Mouse (Mus musculus) ES-Bruce4 (cell line): Measurements from ENCODE around the gene AB124611. TPM values are rescaled to one million over a fixed set of nuclear protein-coding genes. Genes with fewer than 3 reads are reported as not detected.

Experiments
- H3K27ac ChIP-seq: 2 replicates; pipeline ENCODE4 v1.5.1; 2012; ENCODE audit warnings: low read length, inconsistent platforms; ENCODE audit not compliant: insufficient read depth
- H3K27me3 ChIP-seq: 2 replicates; pipeline ENCODE4 v1.6.1; 2012; ENCODE audit warnings: mild to moderate bottlenecking, low read length, inconsistent platforms; ENCODE audit not compliant: control insufficient read depth, poor library complexity, insufficient read depth, severe bottlenecking
- H3K36me3 ChIP-seq: 2 replicates; pipeline ENCODE4 v1.6.1; 2012; ENCODE audit warnings: inconsistent platforms, mild to moderate bottlenecking, low read length, moderate library complexity; ENCODE audit not compliant: control insufficient read depth, poor library complexity, insufficient read depth, severe bottlenecking
- H3K4me1 ChIP-seq: one replicate; pipeline ENCODE4 v1.8.1; 2011; ENCODE audit warnings: low read length; ENCODE audit not compliant: control insufficient read depth, insufficient read depth
- H3K4me3 ChIP-seq: 2 replicates; pipeline ENCODE4 v1.5.1; 2011; ENCODE audit warnings: low read depth, mild to moderate bottlenecking, low read length
- H3K9ac ChIP-seq: 2 replicates; pipeline ENCODE4 v1.6.1; 2012; ENCODE audit warnings: low read depth, mild to moderate bottlenecking, inconsistent platforms; ENCODE audit not compliant: poor library complexity, severe bottlenecking
- H3K9me3 ChIP-seq: replicated peaks from 2 replicates; pipeline ENCODE4 v1.6.1; 2012; ENCODE audit warnings: mild to moderate bottlenecking, low read length, inconsistent platforms; ENCODE audit not compliant: control insufficient read depth, poor library complexity, insufficient read depth, severe bottlenecking
- CTCF ChIP-seq: IDR thresholded peaks from one replicate; pipeline ENCODE4 v1.8.1; 2011; ENCODE audit warnings: low read depth, low read length
- EP300 ChIP-seq: IDR thresholded peaks from 2 replicates; pipeline ENCODE4 v1.6.1; 2011; ENCODE audit warnings: low read depth, low read length; ENCODE audit not compliant: insufficient read depth
- POLR2A ChIP-seq: IDR thresholded peaks from one replicate; pipeline ENCODE4 v1.8.1; 2011; ENCODE audit warnings: low read length; ENCODE audit not compliant: insufficient read depth
- polyA plus RNA-seq: library from polyadenylated mRNA; stranded (reverse); fragments of >200 nt; gene quantifications from 2 replicates; pipeline ENCODE4 v1.2.4, GENCODE M21; 2011; ENCODE audit warnings: low read depth; ENCODE audit not compliant: missing spikeins, insufficient read depth, insufficient read length

AB124611 gene
- polyA plus RNA-seq, 1 experiment, result not detected

GRCm38 (mm10) chr9:21545351-21545915 lies 19.5 kb downstream of the AB124611 start:
- no peaks in the 10 kb centered on the region for H3K4me1 ChIP-seq
- no peaks in the 10 kb centered on the region for H3K27me3 ChIP-seq
- H3K9ac ChIP-seq, result peak overlapping the region; percentile 36
- peak overlapping the region; percentile 72 for H3K4me3 ChIP-seq
- peaks cover 4% of the 10 kb centered on the region; the same call in 1 of the 2 replicates for H3K36me3 ChIP-seq
- no peaks in the 10 kb centered on the region for H3K9me3 ChIP-seq
- peak overlapping the region; percentile 80 for H3K27ac ChIP-seq
- TF ChIP-seq POLR2A (peak; percentile 57), EP300 (no peak), CTCF (no peak)

GRCm38 (mm10) chr9:21545916-21546788 lies 20.2 kb downstream of the AB124611 start:
- Histone ChIP-seq H3K4me1 (no peaks in the 10 kb centered on the region), H3K4me3 (peak overlapping the region; percentile 64), H3K9me3 (no peaks in the 10 kb centered on the region), H3K27ac (peak overlapping the region; percentile 31), H3K36me3 (peaks cover 4% of the 10 kb centered on the region; the same call in 1 of the 2 replicates), H3K27me3 (no peaks in the 10 kb centered on the region), H3K9ac (peak overlapping the region; percentile 100)
- TF ChIP-seq CTCF (no peak), EP300 (peak; percentile 4; the same call in 1 of the 2 replicates), POLR2A (peak; percentile 46)

- no peaks in the 10 kb centered on the region for H3K9me3 ChIP-seq
- H3K36me3 ChIP-seq, result peaks cover 4% of the 10 kb centered on the region; the same call in 1 of the 2 replicates
- peak; percentile 37 for TF ChIP-seq CTCF
- TF ChIP-seq EP300, result no peak
- TF ChIP-seq POLR2A, result no peak
- H3K27ac ChIP-seq, result peak within 1 kb of the TSS; percentile 72
- no peaks in the 10 kb centered on the region for H3K4me1 ChIP-seq
- peak within 1 kb of the TSS; percentile 100 for H3K9ac ChIP-seq
- H3K27me3 ChIP-seq, result no peaks in the 10 kb centered on the region
- peak within 1 kb of the TSS; percentile 94 for H3K4me3 ChIP-seq
Observed at GRCm38 (mm10) chr9:21546789-21547074, 20.8 kb downstream of the AB124611 start, which contains the start of gene Carm1. Gene Carm1, plus strand, starts transcription at chr9:21546894.

- no peak for TF ChIP-seq EP300
- TF ChIP-seq POLR2A, result no peak
- TF ChIP-seq CTCF, result no peak
- Histone ChIP-seq H3K4me3 (peak overlapping the region; percentile 94), H3K27me3 (no peaks in the 10 kb centered on the region), H3K27ac (peak overlapping the region; percentile 72), H3K9me3 (no peaks in the 10 kb centered on the region), H3K4me1 (peaks cover 1% of the 10 kb centered on the region), H3K9ac (peak overlapping the region; percentile 100), H3K36me3 (peaks cover 4% of the 10 kb centered on the region; the same call in 1 of the 2 replicates)
Observed at GRCm38 (mm10) chr9:21547075-21547941, 21.3 kb downstream of the AB124611 start.

GRCm38 (mm10) chr9:21551049-21551448 lies 25.1 kb downstream of the AB124611 start:
- Histone ChIP-seq H3K27me3 (no peaks in the 10 kb centered on the region), H3K36me3 (peaks cover 4% of the 10 kb centered on the region; the same call in 1 of the 2 replicates), H3K9me3 (no peaks in the 10 kb centered on the region), H3K27ac (no peak overlapping the region), H3K9ac (no peak overlapping the region), H3K4me3 (no peak overlapping the region), H3K4me1 (peaks cover 9% of the 10 kb centered on the region)
- TF ChIP-seq CTCF, result no peak
- TF ChIP-seq POLR2A, result no peak
- no peak for TF ChIP-seq EP300
